Mouse (Mus musculus) heart, postnatal 25 days (tissue): Measurements from ENCODE around the gene Lrp3. TPM values are rescaled to one million over a fixed set of nuclear protein-coding genes. Genes with fewer than 3 reads are reported as not detected.

ENCODE experiments used
- DNase-seq: peaks from one replicate; pipeline ENCODE4 v3.0.0; 2022; ENCODE audit warnings: low spot score
- intact Hi-C: fragments of 180-260 bp; cut with DNase I; formaldehyde crosslinking; loops from one replicate; pipeline ENCODE4 v1.15.1; 2025
- total RNA-seq, 2 experiments: library from RNA; stranded (reverse); gene quantifications; 2 replicates each; pipeline ENCODE4 v1.2.3; 2021

Gene Lrp3
- total RNA-seq, 2 experiments from 2014 or later: 7.7 to 8.8 TPM

DNA sequence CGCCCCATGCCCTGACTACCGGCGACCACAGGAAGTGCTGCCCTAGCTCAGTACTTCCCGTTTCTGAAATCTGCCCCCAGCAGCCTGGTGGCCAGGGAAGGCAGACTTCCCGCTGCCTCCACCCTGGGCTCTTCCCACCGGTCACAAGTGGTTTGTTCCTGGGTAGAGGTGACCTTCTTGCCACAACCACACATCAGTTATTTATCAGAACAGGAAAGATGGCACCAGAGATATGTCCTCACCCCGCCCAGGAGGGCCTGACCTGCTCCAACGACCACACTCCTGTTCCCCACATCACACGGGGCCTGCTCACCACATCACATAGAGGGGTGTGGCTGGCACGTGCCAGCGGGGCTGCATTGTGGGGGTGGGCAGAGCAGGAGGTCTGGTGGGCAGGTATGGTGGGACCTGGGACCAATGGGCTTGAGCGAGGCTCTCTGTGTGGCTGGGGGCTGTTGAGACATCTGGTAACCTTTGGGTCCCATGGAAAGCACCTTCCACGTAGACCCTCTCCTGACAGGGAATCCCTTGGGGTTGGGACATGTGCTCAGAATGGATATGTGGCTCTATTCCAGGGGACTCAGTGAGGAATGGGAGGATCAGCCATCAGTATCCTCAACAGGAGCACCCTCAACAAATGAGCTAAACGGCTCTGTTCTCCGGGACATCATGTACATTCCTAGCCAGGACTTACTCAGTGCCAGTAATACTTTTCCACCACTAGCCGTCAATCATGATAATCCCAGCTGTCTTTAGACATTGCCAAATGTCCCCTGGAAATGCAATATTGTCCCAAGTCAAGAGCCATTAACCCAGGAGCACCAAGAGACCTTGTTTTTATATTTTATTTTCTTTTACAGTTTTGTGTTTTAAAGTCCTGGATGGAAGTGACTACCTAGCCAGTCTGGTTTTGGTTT is 58.5 kb downstream of the Lrp3 start:
- DNase-seq: no peak
- intact Hi-C loops: no loop called here

DNA sequence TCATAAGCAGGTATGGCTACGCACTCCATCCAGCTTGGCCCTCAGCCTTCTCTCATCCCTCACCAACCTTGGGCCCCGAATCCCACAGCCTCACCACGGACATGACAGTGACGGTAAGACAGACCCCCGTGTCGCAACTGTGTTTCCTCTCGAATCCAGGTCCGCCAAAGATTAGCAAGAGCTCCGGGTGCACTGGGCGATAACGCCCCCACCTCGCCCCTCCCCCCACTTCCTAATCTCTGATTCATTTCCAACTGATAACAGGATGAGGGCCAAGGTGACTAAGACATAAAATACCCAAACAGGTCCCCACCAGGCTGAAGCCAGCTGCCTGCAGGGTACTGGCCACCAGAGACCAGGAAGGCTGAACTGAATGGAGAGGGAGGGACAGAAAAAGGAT is 60.8 kb downstream of the Lrp3 start:
- DNase-seq: no peak
- intact Hi-C loops: no loop called here

DNA sequence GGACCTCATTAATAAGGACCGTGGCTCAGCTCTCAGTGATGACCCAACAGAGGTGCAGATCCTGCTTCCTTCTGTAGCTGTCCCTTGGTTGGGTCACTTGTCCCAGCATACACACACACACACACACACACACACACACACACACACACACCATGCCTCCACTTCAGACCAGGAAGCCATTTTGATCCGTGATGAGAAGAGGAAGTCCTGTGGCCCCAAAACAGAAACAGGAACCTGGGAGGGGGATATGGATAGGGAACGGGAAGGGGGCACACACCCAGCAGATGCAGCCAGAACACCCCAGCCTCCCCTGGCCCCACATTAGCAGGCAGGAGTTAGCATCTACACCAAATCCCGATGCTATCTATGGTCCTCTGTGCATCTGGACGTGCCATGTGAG is 64.4 kb downstream of the Lrp3 start:
- intact Hi-C loops: no loop called here
- no peak for DNase-seq

Other genes with a start within 250 kb of the Lrp3 start
- 10 to 100 TPM; 20.9 to 23.7 TPM for gene Cebpg, start 158.9 kb downstream of the Lrp3 start, total RNA-seq
- gene Cebpa, start 96.2 kb downstream of the Lrp3 start, total RNA-seq: 1 to 10 TPM; 5.8 to 6.1 TPM
- gene Slc7a10, start 29.1 kb downstream of the Lrp3 start, total RNA-seq: under 1 TPM; 0.26 to 0.78 TPM
- gene Gpatch1, start 102.9 kb upstream of the Lrp3 start, total RNA-seq: 1 to 10 TPM; 8.8 to 9.9 TPM
- 1 to 10 TPM; 4.4 to 6.0 TPM for gene Rhpn2, start 118.7 kb upstream of the Lrp3 start, total RNA-seq
- 1 to 10 TPM; 1.6 to 2.1 TPM for gene Faap24, start 181.3 kb upstream of the Lrp3 start, total RNA-seq
- gene Cep89, start 181.5 kb upstream of the Lrp3 start, total RNA-seq: 10 to 100 TPM; 14.1 to 18.9 TPM
- not detected for gene Slc7a9, start 233.3 kb upstream of the Lrp3 start, total RNA-seq